Mouse (Mus musculus) large intestine, adult 2 months (tissue): Measurements from ENCODE around the gene Ccdc28b. TPM values are rescaled to one million over a fixed set of nuclear protein-coding genes. Genes with fewer than 3 reads are reported as not detected.

Source experiments
- DNase-seq: peaks from one replicate; pipeline ENCODE4 v3.0.0-alpha.2; 2012; ENCODE audit warnings: low read depth, low spot score
- WGBS: fragments of 180-500 bp; shearing (Covaris S2); methylation state at CpG from one replicate; pipeline ENCODE4 v1.1.7; 2018; 5-methylcytosine and 5-hydroxymethylcytosine counted together
- polyA plus RNA-seq: library from polyadenylated mRNA; depleted of rRNA; stranded (reverse); fragments of >200 nt; gene quantifications from 2 replicates; pipeline ENCODE4 v1.2.3, GENCODE M21; 2012

Gene Ccdc28b
- polyA plus RNA-seq, 1 experiment = 9.4 TPM

DNA sequence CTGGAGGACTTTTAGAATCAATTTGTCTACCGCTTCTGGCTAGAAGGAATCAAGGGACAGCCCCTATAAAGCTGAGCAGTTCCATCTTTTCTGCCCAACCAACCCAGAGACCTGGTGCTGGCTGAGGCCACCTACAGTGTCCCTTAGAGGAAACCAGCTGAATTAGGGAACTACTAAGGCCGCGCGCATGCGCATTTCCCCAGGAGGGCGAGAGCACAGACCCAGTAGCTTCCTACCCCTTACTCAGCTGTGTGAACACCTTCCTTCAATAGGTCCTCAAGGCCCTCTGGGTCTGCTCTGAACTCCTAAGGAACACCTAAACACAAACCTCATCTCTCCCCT, 1.3 kb upstream of the Ccdc28b start:
- 3% methylated on average over 6 of the region's 6 CpGs for WGBS
- no peak for DNase-seq

DNA sequence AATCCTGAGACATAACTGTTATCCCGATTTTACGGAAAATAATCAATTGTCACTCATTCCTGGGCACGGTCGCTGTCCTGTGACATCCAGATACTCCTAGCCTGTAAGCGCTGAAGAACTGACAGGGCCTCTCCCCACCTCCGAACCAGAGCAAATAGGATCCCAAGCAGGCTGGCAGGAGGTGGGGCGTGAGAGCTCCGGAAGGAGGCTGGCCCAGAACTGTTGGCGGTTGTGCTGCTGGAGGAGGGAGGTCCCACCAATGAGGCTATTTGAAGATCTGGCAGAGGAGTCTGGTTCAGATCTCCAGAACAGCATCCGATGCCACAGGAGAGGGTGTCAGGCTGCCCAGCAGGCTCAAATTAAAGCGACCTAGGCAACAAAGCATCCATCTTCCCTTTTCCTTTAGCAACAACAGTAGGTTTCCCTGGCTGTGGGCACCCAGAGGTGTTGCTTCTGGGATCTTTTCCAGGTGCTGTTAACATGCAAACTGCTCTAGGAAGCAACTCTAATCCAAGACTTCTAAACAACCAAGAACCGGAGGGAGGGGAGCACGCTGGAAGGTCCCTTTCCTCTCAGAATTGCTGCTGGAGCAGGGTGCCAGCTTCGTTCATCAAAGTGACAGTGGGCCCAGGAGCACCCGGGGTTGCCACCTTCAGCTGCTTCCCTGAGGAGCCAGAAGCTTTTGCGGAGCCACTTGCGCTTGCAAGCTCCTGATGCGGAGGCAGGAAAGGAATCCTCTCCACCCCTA, 708 bp upstream of the Ccdc28b start:
- no peak for DNase-seq

DNA sequence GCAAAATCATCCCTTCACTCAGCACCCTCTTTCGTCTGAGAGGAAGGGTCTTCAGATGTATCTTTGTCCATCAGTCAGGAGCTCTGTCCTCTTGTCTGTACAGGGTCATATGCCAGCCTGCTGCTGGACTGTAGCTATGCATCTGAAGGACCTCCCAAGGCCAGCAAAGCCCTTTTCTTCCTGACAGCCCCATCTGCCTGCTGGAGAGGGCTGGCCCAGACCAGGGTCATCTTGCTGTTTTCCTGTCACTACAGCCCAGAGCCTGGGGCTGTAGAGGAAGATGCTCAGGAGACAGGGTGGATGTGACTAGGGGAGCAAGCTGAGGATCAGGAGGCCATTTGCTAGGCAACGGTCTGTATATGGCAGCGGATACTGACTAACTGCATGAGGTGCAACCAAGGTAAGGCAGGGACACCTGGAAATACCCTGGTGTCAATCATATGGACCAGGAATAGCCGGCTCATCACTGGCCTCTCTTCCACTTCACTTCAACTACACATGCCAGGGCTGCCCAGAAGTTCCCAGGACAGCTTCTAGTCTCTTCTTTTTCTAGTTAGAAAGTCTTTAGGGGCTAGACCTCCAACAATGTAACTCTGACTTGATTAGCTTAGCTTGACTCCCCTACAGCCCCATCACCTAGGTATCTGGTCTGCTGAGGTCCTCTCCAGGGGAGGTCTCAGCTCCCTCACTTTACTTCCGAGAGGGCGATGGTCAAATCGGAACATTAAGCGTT, 778 bp downstream of the Ccdc28b start:
- no peak for DNase-seq
- 20% methylated on average over 8 of the region's 8 CpGs for WGBS

More for the DNA sequence above, 708 bp upstream of the Ccdc28b start:
- 3% methylated on average over 18 of the region's 18 CpGs for WGBS

DNA sequence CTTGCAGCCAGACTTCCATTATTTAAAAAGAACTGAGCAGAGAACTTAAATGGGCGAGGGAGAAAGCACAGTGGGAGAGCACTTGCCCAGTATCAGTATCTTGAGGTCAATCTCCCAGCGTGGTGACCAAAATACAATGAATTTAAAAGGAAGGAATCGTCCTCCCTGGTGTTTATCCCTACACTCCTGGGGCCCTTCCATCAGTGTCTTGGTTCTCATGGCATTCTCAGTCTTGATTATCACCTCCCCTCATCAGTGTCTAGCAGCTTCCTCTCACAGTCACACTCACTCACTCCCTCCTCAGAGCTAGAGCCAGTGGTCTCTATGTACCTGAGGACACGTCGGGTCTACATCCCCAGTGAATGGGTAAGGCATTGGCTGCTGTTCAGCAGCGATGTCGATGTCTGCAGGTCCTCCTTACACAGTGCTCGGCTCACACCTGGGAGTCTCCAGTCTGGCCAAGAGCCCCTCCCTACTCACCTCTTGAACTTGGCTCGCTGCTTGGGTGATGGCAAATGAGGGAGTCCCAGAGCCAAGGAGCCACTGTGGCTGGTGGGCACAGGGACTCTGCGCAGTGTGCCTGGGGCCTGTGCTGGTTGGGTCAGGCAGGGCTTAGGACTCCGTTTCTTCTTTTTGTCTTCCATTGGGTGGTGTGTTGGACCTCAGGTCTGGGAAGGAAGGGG, 1.5 kb downstream of the Ccdc28b start:
- 80% methylated on average over 11 of the region's 11 CpGs for WGBS
- no peak for DNase-seq

DNA sequence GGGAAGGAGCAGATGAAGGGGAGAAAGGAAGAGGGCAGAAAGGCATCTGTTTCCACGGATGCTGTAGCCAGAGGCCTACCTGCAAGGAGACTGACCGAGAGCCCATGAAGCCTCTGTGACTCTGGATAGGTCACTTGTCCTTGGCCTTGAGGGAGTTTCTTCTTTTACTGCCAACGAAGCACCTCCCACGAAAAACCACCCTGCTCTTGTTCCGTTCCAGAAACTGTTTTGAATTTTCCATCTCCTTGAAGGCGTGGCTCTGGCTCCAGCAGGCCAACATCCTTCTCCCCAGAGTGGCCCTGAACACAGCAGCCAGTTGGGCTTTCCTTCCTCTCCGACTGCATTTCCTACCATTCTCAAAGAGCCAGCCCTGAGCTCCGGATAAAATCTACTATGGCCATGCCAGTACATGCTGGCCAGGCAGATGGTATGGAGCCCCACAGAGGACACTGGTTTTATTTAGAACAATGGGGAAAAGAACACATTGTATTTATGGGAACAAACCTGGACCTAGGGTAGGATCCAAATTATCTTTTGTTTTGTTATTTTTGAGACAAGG, 2.4 kb downstream of the Ccdc28b start:
- 21% methylated on average over 8 of the region's 8 CpGs for WGBS
- DNase-seq = no peak

DNA sequence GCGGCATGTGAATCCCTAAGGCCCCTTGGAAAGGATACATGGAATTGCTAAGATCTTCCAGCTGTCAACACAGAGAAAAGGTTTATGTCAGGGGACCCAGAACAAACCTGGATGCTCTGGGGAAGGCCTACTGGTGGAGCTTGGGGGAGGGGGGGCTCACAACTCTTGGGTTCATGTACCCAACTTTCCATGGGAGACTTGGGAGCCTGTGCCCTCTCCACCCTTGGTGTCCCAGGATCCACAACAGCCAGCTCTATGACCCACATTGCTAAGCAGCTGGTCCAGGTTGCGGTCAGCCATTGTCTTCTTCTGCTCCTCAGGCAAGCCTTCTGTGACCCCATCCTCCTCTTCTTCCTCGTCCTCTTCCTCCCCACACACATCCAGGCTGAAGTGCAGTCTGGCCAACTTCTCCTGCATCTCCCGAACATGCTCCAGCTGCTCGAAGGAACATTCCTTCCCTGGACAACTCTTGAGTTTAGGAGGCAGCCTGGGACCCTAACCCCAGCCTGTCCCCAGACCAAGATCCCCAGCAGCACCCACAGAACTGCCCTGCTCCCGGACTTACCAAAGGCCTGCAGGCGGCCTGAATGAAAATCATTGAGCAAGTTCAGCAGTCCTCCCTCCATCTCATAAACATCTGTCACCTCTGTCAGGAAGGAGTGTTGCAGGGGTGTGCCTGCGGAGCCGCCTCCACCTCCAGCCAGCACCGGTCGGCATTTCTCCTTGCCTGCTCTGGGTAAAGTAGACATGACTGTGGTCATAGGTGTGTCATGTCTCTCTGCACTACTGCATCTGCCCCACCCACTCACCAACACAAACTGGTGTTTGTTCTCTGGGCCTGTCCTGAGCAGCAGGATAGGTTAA, 3.1 kb downstream of the Ccdc28b start:
- no peak for DNase-seq
- 46% methylated on average over 11 of the region's 11 CpGs for WGBS

DNA sequence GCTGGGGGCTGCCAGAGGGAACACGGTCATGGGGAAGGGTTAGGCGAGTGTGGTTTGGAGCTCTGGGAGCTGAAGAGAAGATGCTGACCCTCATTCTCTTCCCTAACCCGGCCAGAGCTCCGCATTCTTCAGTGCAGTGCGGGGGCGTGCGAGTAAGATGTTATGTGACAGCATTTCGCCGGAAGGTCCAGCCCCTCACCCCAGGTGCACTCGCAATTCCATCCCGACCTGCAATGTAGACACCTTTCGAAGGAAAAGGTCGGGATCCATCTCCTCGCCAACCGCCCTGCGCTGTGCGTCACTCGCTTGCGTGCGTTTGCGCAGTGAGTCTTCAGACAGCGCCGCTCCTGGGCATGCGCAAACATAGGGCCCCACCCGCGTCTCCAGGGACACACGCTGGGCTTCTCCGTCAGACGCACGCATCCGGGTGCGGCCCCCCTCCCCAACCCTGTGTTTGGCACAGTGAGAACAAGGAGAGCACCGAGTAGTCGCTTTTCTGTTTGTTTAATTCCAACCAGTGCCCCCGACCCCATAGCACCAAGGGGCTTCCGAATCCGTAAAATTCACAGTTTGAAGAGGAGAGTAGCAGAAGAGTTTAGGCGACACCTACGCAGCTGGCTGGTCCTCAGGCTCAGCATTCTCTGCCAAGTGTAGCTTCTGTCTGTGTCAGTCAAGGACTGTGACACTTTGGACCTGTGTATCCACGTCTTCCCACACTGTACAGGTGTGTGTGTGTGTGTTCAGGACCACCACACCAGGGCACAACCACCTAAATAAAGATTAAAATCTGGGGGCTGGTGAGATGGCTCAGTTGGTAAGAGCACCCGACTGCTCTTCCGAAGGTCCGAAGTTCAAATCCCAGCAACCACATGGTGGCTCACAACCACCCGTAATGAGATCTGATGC, 4.7 kb downstream of the Ccdc28b start, which contains the start of gene Iqcc:
Gene Iqcc, minus strand, starts transcription at position 314 of the 906 bp plus-strand sequence.
- no peak for DNase-seq
- WGBS = 3% methylated on average over 44 of the region's 44 CpGs

DNA sequence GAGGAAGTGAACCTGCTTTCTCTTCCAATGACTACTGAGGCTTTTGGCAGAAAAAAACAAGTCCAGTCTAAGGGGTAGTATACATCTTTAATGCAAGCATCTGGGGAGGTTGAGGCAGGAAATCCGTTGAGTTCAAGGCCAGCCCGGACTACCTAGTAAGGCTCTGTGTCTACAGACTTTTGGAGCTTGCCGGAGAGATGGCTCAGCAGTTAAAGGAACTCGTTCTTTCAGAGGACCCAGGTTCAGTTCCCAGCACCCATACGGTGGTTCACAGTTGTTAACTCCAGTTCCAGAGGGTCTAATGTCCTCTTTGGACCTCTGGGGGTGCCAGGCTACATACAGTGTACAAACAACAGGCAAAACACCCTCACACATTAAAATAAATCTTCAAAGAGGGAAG, 5.7 kb downstream of the Ccdc28b start:
- WGBS = 92% methylated on average over 5 of the region's 5 CpGs
- no peak for DNase-seq

DNA sequence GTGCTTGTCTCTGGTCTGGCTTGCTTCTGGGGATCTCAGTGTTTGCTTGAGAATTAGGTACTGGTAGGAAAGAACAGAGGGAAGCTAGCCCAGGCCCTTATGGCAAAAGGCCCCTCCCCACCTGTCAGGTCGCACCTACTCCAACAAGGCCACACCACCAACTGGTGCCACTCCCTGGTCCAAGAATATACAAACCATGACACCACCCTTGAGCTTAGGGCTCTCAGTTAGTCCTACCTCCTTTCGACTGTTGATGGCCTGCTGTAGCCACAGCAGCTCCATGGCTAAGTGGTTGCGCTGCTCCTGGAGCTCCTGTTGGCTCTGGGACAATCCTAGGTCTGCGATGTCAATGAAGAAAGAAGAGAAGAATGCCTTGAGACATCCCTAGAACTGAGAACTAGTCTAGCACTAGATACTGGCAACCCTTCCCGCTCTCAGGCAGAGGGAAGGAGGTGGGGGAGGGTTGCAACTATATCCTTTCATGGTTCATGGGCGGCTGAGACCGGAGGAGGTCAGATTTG, 6.6 kb downstream of the Ccdc28b start:
- no peak for DNase-seq
- WGBS = 90% methylated on average over 7 of the region's 7 CpGs

DNA sequence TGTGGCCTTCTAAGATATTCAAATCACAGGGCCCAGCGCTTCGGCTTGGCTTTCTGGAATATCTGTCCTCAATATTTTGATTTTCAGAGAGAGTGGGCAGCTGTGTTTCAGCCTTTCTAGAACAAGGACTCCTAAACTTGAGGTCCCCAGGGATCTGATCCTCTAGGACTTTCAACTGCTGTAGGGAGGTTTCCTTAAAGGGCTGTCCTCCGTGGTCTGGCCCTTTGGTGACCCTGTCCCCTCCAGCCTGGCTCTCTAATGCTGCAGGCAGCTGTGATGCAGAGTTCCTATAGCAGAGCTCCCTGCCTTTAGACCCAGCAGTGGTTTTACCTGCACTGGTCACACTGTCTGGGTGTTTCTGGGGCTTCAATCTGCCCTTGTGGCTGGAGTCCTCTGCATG, 7.1 kb downstream of the Ccdc28b start:
- no peak for DNase-seq
- WGBS = 85% methylated on average over 3 of the region's 3 CpGs

DNA sequence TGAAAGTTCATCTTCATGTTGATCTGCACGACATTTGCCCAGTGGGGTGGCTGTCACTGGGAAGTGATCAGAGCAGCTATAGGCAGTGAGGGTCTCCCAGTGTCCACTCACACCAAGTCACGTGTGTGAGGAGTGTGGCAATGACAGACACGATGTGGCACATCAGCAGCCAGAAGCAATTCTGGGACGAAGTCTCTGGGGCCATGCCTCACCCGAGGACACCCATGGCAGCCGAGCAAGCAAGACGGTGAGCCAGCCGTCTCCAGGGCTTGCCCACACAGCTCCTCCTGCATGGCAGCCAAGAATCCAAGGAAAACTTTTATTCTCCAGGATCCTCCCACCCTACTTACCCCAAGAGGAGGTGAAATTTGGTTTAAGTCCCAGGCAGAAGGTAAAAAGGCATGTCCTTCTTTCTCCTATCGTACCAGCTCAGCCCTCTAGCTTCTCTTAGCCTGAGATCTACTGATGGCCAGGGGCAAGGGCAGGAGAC, 7.9 kb downstream of the Ccdc28b start:
- WGBS = 88% methylated on average over 9 of the region's 9 CpGs
- DNase-seq = no peak

DNA sequence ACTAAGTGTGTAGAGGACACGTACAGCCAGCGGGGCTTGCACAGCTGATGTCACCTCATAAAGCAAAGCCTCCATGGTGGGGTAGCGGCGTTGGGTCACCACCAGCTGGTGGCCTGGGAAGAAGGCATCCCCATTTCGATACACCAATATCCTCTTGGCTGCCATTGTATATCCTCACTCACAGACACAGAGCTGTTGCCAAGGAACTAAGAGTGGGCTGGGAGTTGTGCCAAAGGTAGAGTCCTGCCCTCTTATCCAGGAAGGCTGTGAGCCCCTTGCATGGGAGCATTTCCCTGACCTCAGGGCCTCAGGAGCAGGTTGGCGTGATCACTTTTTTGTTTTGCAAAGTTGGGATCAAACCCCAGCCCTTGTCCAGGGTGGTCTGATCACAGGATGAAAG, 9.7 kb downstream of the Ccdc28b start, which contains the start of gene Dcdc2b:
Gene Dcdc2b, minus strand, starts transcription at position 165 of the 400 bp plus-strand sequence.
- WGBS = 72% methylated on average over 6 of the region's 6 CpGs
- no peak for DNase-seq

DNA sequence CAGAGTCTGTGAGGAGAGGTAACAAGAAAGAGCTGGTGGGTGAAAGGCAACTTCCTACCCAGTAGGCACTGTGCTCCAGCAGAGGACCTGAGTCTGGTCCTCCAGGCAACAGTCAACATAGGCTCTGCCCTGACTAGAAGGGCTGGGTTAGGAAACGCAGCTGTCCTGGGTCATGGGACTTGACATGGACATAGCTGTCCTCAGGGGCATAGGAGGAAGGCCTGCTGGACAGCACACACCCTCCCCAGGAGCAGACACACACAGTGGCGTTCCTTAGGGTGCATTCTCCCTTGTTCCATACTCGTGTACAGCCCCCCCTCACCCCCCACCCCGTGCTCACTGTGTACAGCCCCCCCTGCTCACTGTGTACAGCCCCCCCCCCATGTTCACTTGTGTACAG, 13.3 kb downstream of the Ccdc28b start:
- DNase-seq = no peak
- WGBS = 60% methylated on average over 4 of the region's 4 CpGs

DNA sequence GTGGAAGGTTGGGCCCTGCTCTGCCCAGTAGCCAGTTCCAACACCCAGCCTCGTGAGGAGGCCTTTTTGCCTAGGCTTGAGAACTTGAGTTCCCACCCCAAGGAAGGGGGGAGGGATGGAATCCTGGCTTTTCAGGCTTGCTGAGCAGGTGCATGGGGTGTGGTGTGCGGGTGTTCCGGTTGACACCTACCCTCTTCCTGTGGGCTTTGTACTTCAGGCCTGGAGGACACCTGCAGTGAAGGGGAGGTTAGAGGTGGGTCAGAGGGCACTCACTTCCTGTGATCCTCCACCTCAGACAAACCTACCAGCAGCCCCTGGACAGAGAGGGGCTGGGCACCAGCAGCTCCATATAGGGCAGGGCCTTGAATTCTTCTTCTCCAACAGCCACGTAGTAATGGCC, 13.7 kb downstream of the Ccdc28b start:
- no peak for DNase-seq
- WGBS = 54% methylated on average over 4 of the region's 4 CpGs

DNA sequence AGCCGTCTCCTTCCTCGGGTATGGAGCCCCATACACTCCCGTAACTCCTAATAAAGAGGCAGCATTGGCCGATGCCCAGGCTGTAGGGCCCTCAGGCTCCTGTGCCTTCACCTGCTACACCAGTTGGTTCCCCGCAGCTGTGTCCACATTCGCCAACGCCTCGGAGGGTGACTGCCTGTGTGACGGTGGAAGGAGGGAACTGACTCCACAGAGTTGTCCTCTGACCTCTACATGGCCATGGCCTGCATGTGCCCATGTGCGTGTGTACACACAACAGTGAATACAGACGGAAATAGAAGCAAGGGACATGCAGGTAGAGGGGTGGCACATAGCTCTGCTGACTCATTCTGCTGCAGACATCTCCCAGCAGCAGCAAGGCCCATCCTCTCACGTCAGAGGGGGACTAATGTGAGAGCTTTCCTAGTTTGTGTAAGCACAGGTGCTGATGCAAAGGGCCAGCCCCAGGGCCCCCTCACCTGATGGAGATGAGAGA, 14.6 kb downstream of the Ccdc28b start:
- 56% methylated on average over 12 of the region's 12 CpGs for WGBS
- DNase-seq = no peak

DNA sequence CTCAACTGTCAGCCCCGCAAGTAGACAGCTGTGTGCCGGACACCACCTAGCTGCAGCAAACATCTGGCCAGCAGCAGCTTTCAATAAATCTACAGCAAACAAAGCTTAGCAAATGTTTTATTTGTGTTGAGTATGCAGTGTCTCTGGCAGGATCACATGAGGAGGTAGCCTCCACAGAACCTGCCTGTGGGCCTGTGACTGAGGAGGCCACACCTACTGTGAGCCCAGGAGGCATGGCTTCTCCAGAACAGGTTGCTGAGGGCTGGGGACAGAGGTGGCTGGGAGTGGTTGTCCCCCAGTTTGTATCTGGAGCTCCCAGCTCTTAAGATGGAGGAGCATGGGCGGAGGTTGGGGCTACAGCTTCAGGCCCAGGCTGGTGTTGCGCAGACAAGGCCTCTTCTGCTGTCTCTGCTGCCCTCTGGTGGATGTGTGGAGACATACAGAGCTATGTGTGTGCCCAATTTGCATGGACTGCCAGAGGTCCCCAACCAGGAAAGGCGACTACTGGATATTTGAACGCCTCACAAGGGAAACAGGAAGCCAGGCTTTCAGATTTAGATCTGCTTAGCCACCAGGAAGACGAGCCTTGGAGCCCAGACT, 15.2 kb downstream of the Ccdc28b start:
- 30% methylated on average over 7 of the region's 7 CpGs for WGBS
- no peak for DNase-seq
